Mouse (Mus musculus) hindbrain, embryonic 12.5 days (tissue): Measurements from ENCODE around the gene Spdl1. TPM values are rescaled to one million over a fixed set of nuclear protein-coding genes. Genes with fewer than 3 reads are reported as not detected.
"Not testable (repeated sequence)": the region's sequence is repeated elsewhere in the genome, so short reads cannot be mapped to it uniquely, and the experiment has no call there.

Experiments used
- ATAC-seq: fragments of 200-750 bp; cut with Nextera tagmentation; 2 replicates; pipeline ENCODE4 v1.8.0; 2017; ENCODE audit warnings: moderate TSS enrichment; ENCODE audit not compliant: low FRiP score
- H3K27ac ChIP-seq: fragments of 300-500 bp; sonication (generic); 2 replicates; pipeline ENCODE4 v1.5.1; 2016; ENCODE audit warnings: mild to moderate bottlenecking
- H3K27me3 ChIP-seq: fragments of 300-500 bp; sonication (generic); 2 replicates; pipeline ENCODE4 v1.6.1; 2016; ENCODE audit warnings: mild to moderate bottlenecking
- H3K36me3 ChIP-seq: fragments of 300-500 bp; sonication (generic); 2 replicates; pipeline ENCODE4 v1.6.1; 2016; ENCODE audit warnings: mild to moderate bottlenecking
- H3K4me1 ChIP-seq: fragments of 300-500 bp; sonication (generic); 2 replicates; pipeline ENCODE4 v1.6.1; 2016
- H3K4me2 ChIP-seq: fragments of 300-500 bp; sonication (generic); replicated peaks from 2 replicates; pipeline ENCODE4 v1.6.1; 2016; ENCODE audit warnings: mild to moderate bottlenecking
- H3K4me3 ChIP-seq: fragments of 300-500 bp; sonication (generic); 2 replicates; pipeline ENCODE4 v1.5.1; 2016; ENCODE audit warnings: mild to moderate bottlenecking
- H3K9ac ChIP-seq: fragments of 300-500 bp; sonication (generic); 2 replicates; pipeline ENCODE4 v1.6.1; 2016; ENCODE audit warnings: mild to moderate bottlenecking, moderate library complexity
- H3K9me3 ChIP-seq: fragments of 300-500 bp; sonication (generic); replicated peaks from 2 replicates; pipeline ENCODE4 v1.6.1; 2016; ENCODE audit warnings: mild to moderate bottlenecking
- WGBS: fragments of 180-500 bp; shearing (Covaris S2); methylation state at CpG from one replicate; pipeline ENCODE4 v1.1.7; 2016; 5-methylcytosine and 5-hydroxymethylcytosine counted together
- polyA plus RNA-seq: library from polyadenylated mRNA; unstranded; fragments of >200 nt; fragmentation: Nextera tagmentation; extraction: Ambion mirVana; gene quantifications from 2 replicates; pipeline ENCODE4 v1.2.1, GENCODE M21; 2016

Gene Spdl1
- polyA plus RNA-seq, 1 experiment from 2014 or later: 15.4 TPM

GRCm38 (mm10) chr11:34845567-34846267 lies 12.3 kb upstream of the Spdl1 start:
- H3K9ac ChIP-seq: no peak overlapping the region
- H3K4me1 ChIP-seq: no peaks in the 10 kb centered on the region
- WGBS: 75% methylated on average over 22 of the region's 22 CpGs

GRCm38 (mm10) chr11:34843517-34843916 lies 10.1 kb upstream of the Spdl1 start:
- Histone ChIP-seq H3K9me3 (no peaks in the 10 kb centered on the region), H3K4me1 (no peaks in the 10 kb centered on the region), H3K36me3 (no peaks in the 10 kb centered on the region), H3K4me2 (no peak overlapping the region), H3K9ac (no peak overlapping the region), H3K27me3 (no peaks in the 10 kb centered on the region), H3K4me3 (no peak overlapping the region), H3K27ac (no peak overlapping the region)
- no peak for ATAC-seq
- 33% methylated on average over 5 of the region's 5 CpGs for WGBS

More at GRCm38 (mm10) chr11:34845567-34846267, 12.3 kb upstream of the Spdl1 start:
- Histone ChIP-seq H3K9me3 (no peaks in the 10 kb centered on the region), H3K27me3 (no peaks in the 10 kb centered on the region), H3K4me3 (no peak overlapping the region), H3K36me3 (no peaks in the 10 kb centered on the region), H3K27ac (no peak overlapping the region), H3K4me2 (no peak overlapping the region)
- ATAC-seq: no peak

GRCm38 (mm10) chr11:34840283-34840682 lies 6.8 kb upstream of the Spdl1 start:
- WGBS: 33% methylated on average over 5 of the region's 5 CpGs
- no peak for ATAC-seq
- Histone ChIP-seq H3K4me1 (no peaks in the 10 kb centered on the region), H3K27ac (no peak overlapping the region), H3K4me3 (no peak overlapping the region), H3K27me3 (no peaks in the 10 kb centered on the region), H3K36me3 (no peaks in the 10 kb centered on the region), H3K9me3 (no peaks in the 10 kb centered on the region), H3K4me2 (no peak overlapping the region), H3K9ac (no peak overlapping the region)

GRCm38 (mm10) chr11:34839051-34839450 lies 5.6 kb upstream of the Spdl1 start:
- Histone ChIP-seq H3K4me3 (no peak overlapping the region), H3K27me3 (no peaks in the 10 kb centered on the region), H3K9ac (no peak overlapping the region), H3K36me3 (no peaks in the 10 kb centered on the region), H3K4me1 (peaks cover 4% of the 10 kb centered on the region; the same call in 1 of the 2 replicates), H3K9me3 (no peaks in the 10 kb centered on the region), H3K27ac (no peak overlapping the region), H3K4me2 (no peak overlapping the region)
- 62% methylated on average over 4 of the region's 4 CpGs for WGBS
- no peak for ATAC-seq

GRCm38 (mm10) chr11:34836272-34836671 lies 2.8 kb upstream of the Spdl1 start:
- peaks cover 13% of the 10 kb centered on the region for H3K4me1 ChIP-seq
- no peaks in the 10 kb centered on the region for H3K36me3 ChIP-seq
- no peaks in the 10 kb centered on the region for H3K9me3 ChIP-seq
- H3K9ac ChIP-seq: no peak overlapping the region
- WGBS: 51% methylated on average over 2 of the region's 2 CpGs
- no peak overlapping the region for H3K4me2 ChIP-seq
- no peak overlapping the region for H3K27ac ChIP-seq
- no peak overlapping the region for H3K4me3 ChIP-seq
- ATAC-seq: no peak
- no peaks in the 10 kb centered on the region for H3K27me3 ChIP-seq

- H3K27me3 ChIP-seq: no peaks in the 10 kb centered on the region
- H3K36me3 ChIP-seq: peaks cover 16% of the 10 kb centered on the region; the same call in 1 of the 2 replicates
- peak overlapping the region; percentile 75 for H3K9ac ChIP-seq
- H3K9me3 ChIP-seq: no peaks in the 10 kb centered on the region
- peak overlapping the region; percentile 76 for H3K4me3 ChIP-seq
- peak overlapping the region; percentile 60 for H3K4me2 ChIP-seq
- 0 out of 2 replicates have a peak, but pooled peaks have one; percentile 15 for ATAC-seq
- no peak overlapping the region for H3K27ac ChIP-seq
- 6% methylated on average over 4 of the region's 5 CpGs for WGBS
- H3K4me1 ChIP-seq: peaks cover 13% of the 10 kb centered on the region
Measured at GRCm38 (mm10) chr11:34832678-34833077, 763 bp downstream of the Spdl1 start.

- Histone ChIP-seq H3K4me1 (peaks cover 6% of the 10 kb centered on the region), H3K27ac (no peak overlapping the region), H3K9me3 (no peaks in the 10 kb centered on the region), H3K27me3 (no peaks in the 10 kb centered on the region), H3K4me3 (no peak overlapping the region), H3K36me3 (peaks cover 26% of the 10 kb centered on the region), H3K4me2 (no peak overlapping the region), H3K9ac (no peak overlapping the region)
- 93% methylated on average over 3 of the region's 3 CpGs for WGBS
- no peak for ATAC-seq
Measured at GRCm38 (mm10) chr11:34827803-34828202, 5.6 kb downstream of the Spdl1 start.

GRCm38 (mm10) chr11:34826940-34827339 lies 6.5 kb downstream of the Spdl1 start:
- Histone ChIP-seq H3K36me3 (peaks cover 31% of the 10 kb centered on the region), H3K4me3 (no peak overlapping the region), H3K4me1 (no peaks in the 10 kb centered on the region), H3K9me3 (no peaks in the 10 kb centered on the region), H3K27ac (no peak overlapping the region), H3K4me2 (no peak overlapping the region), H3K27me3 (no peaks in the 10 kb centered on the region), H3K9ac (no peak overlapping the region)
- no peak for ATAC-seq
- 97% methylated on average over 2 of the region's 2 CpGs for WGBS

GRCm38 (mm10) chr11:34824791-34825190 lies 8.7 kb downstream of the Spdl1 start:
- H3K4me1 ChIP-seq: no peaks in the 10 kb centered on the region
- H3K27ac ChIP-seq: no peak overlapping the region
- H3K9me3 ChIP-seq: no peaks in the 10 kb centered on the region
- H3K4me3 ChIP-seq: no peak overlapping the region
- no peaks in the 10 kb centered on the region for H3K27me3 ChIP-seq
- no peak for ATAC-seq
- H3K9ac ChIP-seq: no peak overlapping the region
- H3K4me2 ChIP-seq: no peak overlapping the region
- peaks cover 36% of the 10 kb centered on the region for H3K36me3 ChIP-seq
- WGBS: 94% methylated on average over 4 of the region's 4 CpGs

- no peak overlapping the region for H3K27ac ChIP-seq
- peaks cover 33% of the 10 kb centered on the region for H3K36me3 ChIP-seq
- no peak overlapping the region for H3K4me3 ChIP-seq
- no peak overlapping the region for H3K9ac ChIP-seq
- ATAC-seq: no peak
- no peaks in the 10 kb centered on the region for H3K27me3 ChIP-seq
- 15% methylated on average over 2 of the region's 2 CpGs for WGBS
- H3K4me2 ChIP-seq: no peak overlapping the region
- H3K4me1 ChIP-seq: no peaks in the 10 kb centered on the region
- no peaks in the 10 kb centered on the region for H3K9me3 ChIP-seq
Measured at GRCm38 (mm10) chr11:34814767-34815166, 18.7 kb downstream of the Spdl1 start.

- Histone ChIP-seq H3K27ac (no peak overlapping the region), H3K36me3 (peaks cover 36% of the 10 kb centered on the region), H3K27me3 (no peaks in the 10 kb centered on the region), H3K4me3 (no peak overlapping the region), H3K9me3 (no peaks in the 10 kb centered on the region), H3K4me2 (no peak overlapping the region), H3K9ac (no peak overlapping the region), H3K4me1 (no peaks in the 10 kb centered on the region)
- 88% methylated on average over 6 of the region's 6 CpGs for WGBS
- ATAC-seq: no peak
Measured at GRCm38 (mm10) chr11:34814319-34814718, 19.1 kb downstream of the Spdl1 start.

GRCm38 (mm10) chr11:34805026-34805425 lies 28.4 kb downstream of the Spdl1 start:
- H3K4me2 ChIP-seq, ATAC-seq, H3K9me3 ChIP-seq, H3K27ac ChIP-seq, H3K9ac ChIP-seq, H3K36me3 ChIP-seq, H3K27me3 ChIP-seq, H3K4me3 ChIP-seq, H3K4me1 ChIP-seq: not testable (repeated sequence)
- 74% methylated on average over 4 of the region's 4 CpGs for WGBS

- H3K27ac ChIP-seq, H3K4me1 ChIP-seq, ATAC-seq, H3K36me3 ChIP-seq, H3K4me2 ChIP-seq, H3K9me3 ChIP-seq, H3K27me3 ChIP-seq, H3K9ac ChIP-seq, H3K4me3 ChIP-seq: not testable (repeated sequence)
- WGBS: 57% methylated on average over 8 of the region's 8 CpGs
Measured at GRCm38 (mm10) chr11:34798066-34798465, 35.4 kb downstream of the Spdl1 start.
